ENCODE assay signal across 22 mouse cellular contexts in genomic region chrX:163560521-163560920, GRCm38 (mm10). TPM values are rescaled to one million over a fixed set of nuclear protein-coding genes. Genes with fewer than 3 reads are reported as not detected.
"Had no signal": no experiment of that assay in that cellular context is flagged by ENCODE, and none has a peak within 500 bp of the region (broad histone marks: within the 10 kb centered on the region; RNA-seq: fewer than 3 reads in every experiment).

No protein-coding gene starts in this region.

- ATAC-seq: liver, embryonic 12.5 days; midbrain, embryonic 13.5 days; midbrain, embryonic 16.5 days had no signal

- H3K4me1 ChIP-seq: limb, embryonic 15.5 days; liver, embryonic 12.5 days; liver, embryonic 15.5 days; lung, embryonic 15.5 days; megakaryocyte, embryonic 14.5 days; midbrain, embryonic 10.5 days; midbrain, embryonic 13.5 days had no signal

- H3K27me3 ChIP-seq: liver, embryonic 12.5 days; liver, embryonic 15.5 days; lung, embryonic 15.5 days had no signal

- H3K36me3 ChIP-seq: limb, embryonic 15.5 days; liver, embryonic 12.5 days; liver, embryonic 15.5 days; lung, embryonic 15.5 days; midbrain, embryonic 10.5 days; midbrain, embryonic 13.5 days had no signal

- H3K27ac ChIP-seq: kidney, postnatal 0 days; layer of hippocampus, adult 2 months; limb, embryonic 15.5 days; liver, embryonic 12.5 days; liver, embryonic 15.5 days; lung, embryonic 15.5 days; midbrain, embryonic 10.5 days; midbrain, embryonic 13.5 days; stomach, postnatal 0 days had no signal

- H3K9me3 ChIP-seq: limb, embryonic 15.5 days; liver, embryonic 12.5 days; liver, embryonic 15.5 days; lung, embryonic 15.5 days; megakaryocyte, embryonic 14.5 days; midbrain, embryonic 10.5 days; midbrain, embryonic 13.5 days had no signal

- DNase-seq: kidney, adult 18-20 months; kidney, postnatal 25 days; layer of hippocampus, adult 9-11 months; lung, postnatal 36 days; right cerebral cortex, adult 18-20 months; right cerebral cortex, postnatal 14 days; right cerebral cortex, postnatal 4 days; thymus, adult 2 months; thymus, postnatal 14 days; thymus, postnatal 4 days had no signal

- H3K4me2 ChIP-seq: limb, embryonic 15.5 days; liver, embryonic 12.5 days; liver, embryonic 15.5 days; lung, embryonic 15.5 days; midbrain, embryonic 13.5 days had no signal

- H3K4me3 ChIP-seq: layer of hippocampus, adult 2 months; limb, embryonic 15.5 days; liver, embryonic 12.5 days; liver, embryonic 15.5 days; lung, embryonic 15.5 days; megakaryocyte, embryonic 14.5 days; midbrain, embryonic 10.5 days; midbrain, embryonic 13.5 days had no signal

- H3K9ac ChIP-seq: limb, embryonic 15.5 days; liver, embryonic 12.5 days; liver, embryonic 15.5 days; lung, embryonic 15.5 days; midbrain, embryonic 13.5 days had no signal

RNA-seq across cellular contexts. Expression of gene Grpr, which starts 11.0 kb away (rescaled TPM):
- polyA plus RNA-seq: liver, embryonic 12.5 days; neural tube, embryonic 11.5 days had no signal
